ENCODE assay signal across 10 mouse cellular contexts in the genomic region with DNA sequence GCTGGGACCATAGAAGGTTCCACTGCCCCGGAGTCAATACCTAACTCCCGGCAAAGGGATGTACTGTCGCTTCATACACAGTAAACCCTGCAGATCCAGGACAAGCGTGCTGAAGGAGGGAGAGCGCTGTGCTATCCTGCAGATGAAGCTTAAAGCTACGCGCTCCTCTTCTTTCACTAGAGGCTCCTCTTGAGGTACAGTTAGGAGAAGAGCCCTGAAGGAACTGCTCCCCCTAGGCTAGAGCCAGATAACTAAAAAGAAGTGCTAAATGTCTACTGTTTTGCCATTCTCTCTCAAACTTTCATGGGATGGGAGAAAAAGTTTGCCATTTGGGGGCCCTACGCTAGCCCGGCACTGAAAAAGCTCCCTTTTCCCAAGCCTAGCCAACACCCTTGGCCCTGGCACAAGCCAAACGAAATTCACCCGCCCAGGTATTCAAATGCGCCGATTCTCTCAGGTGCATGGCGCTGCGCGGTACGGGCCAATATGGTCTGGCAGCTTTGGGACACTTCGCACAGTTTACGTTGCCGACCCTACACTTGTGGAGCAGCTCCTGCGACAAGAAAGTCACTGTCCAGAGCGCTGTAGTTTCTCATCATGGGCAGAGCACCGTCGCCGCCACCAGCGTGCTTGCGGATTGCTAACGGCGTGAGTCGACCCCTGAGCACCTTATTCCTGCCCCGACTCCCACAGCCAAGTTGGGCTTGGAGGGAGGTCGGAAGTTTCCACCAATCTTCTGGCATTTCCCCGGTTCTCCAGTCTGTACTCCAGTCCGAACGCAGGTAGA. TPM values are rescaled to one million over a fixed set of nuclear protein-coding genes. Genes with fewer than 3 reads are reported as not detected.
DNase-seq lines count a peak whose midpoint lies in the region; ATAC-seq and TF ChIP-seq lines count a peak whose summit lies in the region.
"Had no signal": no experiment of that assay in that cellular context is flagged by ENCODE, and none has a peak within 500 bp of the region (broad histone marks: within the 10 kb centered on the region; RNA-seq: fewer than 3 reads in every experiment).

No protein-coding gene starts in this region.

- H3K4me3 ChIP-seq in heart, embryonic 14.5 days (ENCODE audit: control insufficient read depth in 1 of 2, insufficient read depth in 1 of 2, low read depth in 1 of 2, low read length in 2 of 2) = peak overlapping the region in 1 of 2 experiments; percentile 12; a peak in 2 of 4 replicates
- H3K4me3 ChIP-seq in CH12.LX (replicated peaks in 1 of 3; ENCODE audit: low read depth in 2 of 3, low read length in 2 of 3, poor library complexity in 1 of 3) = no peak overlapping the region
- H3K4me3 ChIP-seq in embryonic facial prominence, embryonic 13.5 days = peak overlapping the region; percentile 16
- peak overlapping the region; percentile 20 for H3K4me3 ChIP-seq in limb, embryonic 13.5 days

- in situ Hi-C loops in CH12.LX (cut with MboI; ENCODE audit: low pct_ligation_motif_present, low pct_unique_long_range_greater_than_20kb, low sequenced_read_pairs) = no loop called here

- no peak for DNase-seq in heart, postnatal 25 days (ENCODE audit: low spot score)
- no peak for DNase-seq in CH12.LX (ENCODE audit: extremely low read depth)
- no peak for DNase-seq in adrenal gland, postnatal 14 days
- no peak for DNase-seq in gastrocnemius, adult 18-20 months (ENCODE audit: low spot score)
- DNase-seq: cerebellum, adult 8-10 months; heart, postnatal 36 days had no signal

- TF ChIP-seq RAD21 in CH12.LX (IDR thresholded peaks at IDR 0.05; ENCODE audit: low read depth, low read length) = no peak

- H3K36me3 ChIP-seq in heart, embryonic 14.5 days (ENCODE audit: control insufficient read depth, insufficient read depth, low read length) = peaks cover 17% of the 10 kb centered on the region
- H3K36me3 ChIP-seq in CH12.LX (replicated peaks in 1 of 2; ENCODE audit: control insufficient read depth in 1 of 2, insufficient read depth in 1 of 2, low read length in 1 of 2) = peaks cover 13 to 45% of the 10 kb centered on the region in 2 experiments
- H3K36me3 ChIP-seq in embryonic facial prominence, embryonic 13.5 days = peaks cover 28% of the 10 kb centered on the region
- peaks cover 31% of the 10 kb centered on the region for H3K36me3 ChIP-seq in limb, embryonic 13.5 days

- 6% methylated on average over 35 of the region's 35 CpGs for WGBS in heart, embryonic 14.5 days
- 4% methylated on average over 35 of the region's 35 CpGs for WGBS in embryonic facial prominence, embryonic 13.5 days
- WGBS in limb, embryonic 13.5 days = 4% methylated on average over 35 of the region's 35 CpGs

- H3K27me3 ChIP-seq in heart, embryonic 14.5 days (ENCODE audit: control insufficient read depth, insufficient read depth, low read length) = peaks cover 60% of the 10 kb centered on the region
- no peaks in the 10 kb centered on the region for H3K27me3 ChIP-seq in CH12.LX (replicated peaks)
- peaks cover 61% of the 10 kb centered on the region for H3K27me3 ChIP-seq in embryonic facial prominence, embryonic 13.5 days
- H3K27me3 ChIP-seq in limb, embryonic 13.5 days = peaks cover 68% of the 10 kb centered on the region

- intact Hi-C loops in heart, postnatal 25 days (cut with DNase I) = no loop called here

- no peak for ATAC-seq in heart, embryonic 14.5 days (ENCODE audit: insufficient number of reproducible peaks, insufficient read depth, low FRiP score, low read depth)
- no peak for ATAC-seq in embryonic facial prominence, embryonic 13.5 days (ENCODE audit: insufficient number of reproducible peaks, insufficient read depth, low FRiP score, low TSS enrichment, low read depth)
- no peak for ATAC-seq in limb, embryonic 13.5 days (ENCODE audit: low FRiP score, low read depth)
- no peak for ATAC-seq in inflammation-experienced regulatory T-cells, adult 6 months

- TF ChIP-seq EP300 in CH12.LX (IDR thresholded peaks at IDR 0.05; ENCODE audit: low read length) = no peak

- no peak for TF ChIP-seq POLR2A in CH12.LX (IDR thresholded peaks at IDR 0.05; ENCODE audit: low read depth, low read length)

- H3K4me1 ChIP-seq in heart, embryonic 14.5 days (ENCODE audit: control insufficient read depth in 2 of 2, insufficient read depth in 2 of 2, low read length in 2 of 2) = peaks cover 6 to 8% of the 10 kb centered on the region in 2 experiments; a peak in 3 of 4 replicates
- peaks cover 0 to 10% of the 10 kb centered on the region in 2 experiments; a peak in 2 of 4 replicates for H3K4me1 ChIP-seq in CH12.LX (ENCODE audit: control insufficient read depth in 1 of 2, insufficient read depth in 2 of 2)
- H3K4me1 ChIP-seq in embryonic facial prominence, embryonic 13.5 days = peaks cover 11% of the 10 kb centered on the region; the same call in 1 of the 2 replicates
- H3K4me1 ChIP-seq in limb, embryonic 13.5 days = peaks cover 28% of the 10 kb centered on the region

- dilution Hi-C loops in CH12.LX (cut with MboI; ENCODE audit: extremely low pct_ligation_motif_present, extremely low pct_unique_long_range_greater_than_20kb, low sequenced_read_pairs) = no loop called here

- H3K27ac ChIP-seq in heart, embryonic 14.5 days (replicated peaks in 1 of 2; ENCODE audit: control insufficient read depth in 1 of 2, insufficient read depth in 1 of 2, low read depth in 2 of 2, low read length in 2 of 2) = no peak overlapping the region
- H3K27ac ChIP-seq in CH12.LX (ENCODE audit: insufficient read depth, low read depth) = no peak overlapping the region
- no peak overlapping the region for H3K27ac ChIP-seq in embryonic facial prominence, embryonic 13.5 days
- no peak overlapping the region for H3K27ac ChIP-seq in limb, embryonic 13.5 days

- no peaks in the 10 kb centered on the region for H3K9me3 ChIP-seq in heart, embryonic 14.5 days (ENCODE audit: control insufficient read depth, low read length)
- no peaks in the 10 kb centered on the region for H3K9me3 ChIP-seq in CH12.LX (replicated peaks; ENCODE audit: low read length)
- no peaks in the 10 kb centered on the region for H3K9me3 ChIP-seq in embryonic facial prominence, embryonic 13.5 days
- no peaks in the 10 kb centered on the region for H3K9me3 ChIP-seq in limb, embryonic 13.5 days

- peak overlapping the region; percentile 47 for H3K4me2 ChIP-seq in heart, embryonic 14.5 days (ENCODE audit: low read length)
- no peak overlapping the region for H3K4me2 ChIP-seq in CH12.LX (ENCODE audit: insufficient read depth, low read depth, poor library complexity, severe bottlenecking)
- H3K4me2 ChIP-seq in embryonic facial prominence, embryonic 13.5 days = peak overlapping the region; percentile 35
- peak overlapping the region; percentile 47 for H3K4me2 ChIP-seq in limb, embryonic 13.5 days (replicated peaks)

- no peak overlapping the region for H3K9ac ChIP-seq in heart, embryonic 14.5 days (ENCODE audit: low read length)
- H3K9ac ChIP-seq in CH12.LX (ENCODE audit: insufficient read depth, low read depth) = no peak overlapping the region
- peak overlapping the region; percentile 11; the same call in 1 of the 2 replicates for H3K9ac ChIP-seq in embryonic facial prominence, embryonic 13.5 days
- peak overlapping the region; percentile 19; the same call in 1 of the 2 replicates for H3K9ac ChIP-seq in limb, embryonic 13.5 days

- no peak for TF ChIP-seq CTCF in CH12.LX (conservative IDR thresholded peaks at IDR 0.05 in 1 of 2, IDR thresholded peaks at IDR 0.05 in 1 of 2; ENCODE audit: low read depth in 2 of 2, low read length in 2 of 2)

- H3K79me2 ChIP-seq in CH12.LX (replicated peaks; ENCODE audit: control insufficient read depth, extremely low read depth, insufficient read depth, poor library complexity, severe bottlenecking) = no peaks in the 10 kb centered on the region

RNA-seq across cellular contexts. Expression of gene Cyp27b1, which starts 0.8 kb away (rescaled TPM):
- not detected in 2 replicates for polyA plus RNA-seq in heart, embryonic 14.5 days (2014; fragmentation: Nextera tagmentation; extraction: Ambion mirVana)
- under 1 TPM in 1 of 2 experiments, not detected in 1; 0.14 TPM for total RNA-seq in heart, postnatal 25 days (2021)
- 0.34 and 0.42 TPM in 2 replicates for total RNA-seq in CH12.LX (2012; rRNA removed)
- total RNA-seq in CH12.LX (2014; rRNA removed) = 0.32 TPM in 2 replicates
- 0.89 and 1.4 TPM in 2 replicates for polyA plus RNA-seq in CH12.LX (2012; ENCODE audit: insufficient read length, low read depth)
- 0.08 and 0.11 TPM in 2 replicates for polyA plus RNA-seq in embryonic facial prominence, embryonic 13.5 days (2015; fragmentation: Nextera tagmentation; extraction: Ambion mirVana)
- polyA plus RNA-seq in limb, embryonic 13.5 days (2015; fragmentation: Nextera tagmentation; extraction: Ambion mirVana) = 0.10 and 0.15 TPM in 2 replicates
- 0.26 and 0.41 TPM in 2 replicates for total RNA-seq in adrenal gland, postnatal 14 days (2021)
- under 1 TPM in 1 of 2 experiments, not detected in 1; 0.19 TPM for total RNA-seq in gastrocnemius, adult 18-20 months (2021)
- not detected for polyA plus RNA-seq in inflammation-experienced regulatory T-cells, adult 6 months (2017; shearing (Covaris generic))

RNA-seq across cellular contexts. Expression of gene Eef1akmt3, which starts 7.5 kb away (rescaled TPM):
- 0.16 and 0.30 TPM in 2 replicates for polyA plus RNA-seq in heart, embryonic 14.5 days (2014; fragmentation: Nextera tagmentation; extraction: Ambion mirVana)
- total RNA-seq in heart, postnatal 25 days (2021) = under 1 TPM in 1 of 2 experiments, not detected in 1; 0.11 TPM
- 0.76 and 0.98 TPM in 2 replicates for total RNA-seq in CH12.LX (2012; rRNA removed)
- 0.62 and 0.78 TPM in 2 replicates for total RNA-seq in CH12.LX (2014; rRNA removed)
- 1.1 and 1.2 TPM in 2 replicates for polyA plus RNA-seq in CH12.LX (2012; ENCODE audit: insufficient read length, low read depth)
- 0.62 and 0.81 TPM in 2 replicates for polyA plus RNA-seq in embryonic facial prominence, embryonic 13.5 days (2015; fragmentation: Nextera tagmentation; extraction: Ambion mirVana)
- polyA plus RNA-seq in limb, embryonic 13.5 days (2015; fragmentation: Nextera tagmentation; extraction: Ambion mirVana) = 1.0 and 1.1 TPM in 2 replicates
- total RNA-seq in adrenal gland, postnatal 14 days (2021) = 0.15 and 0.23 TPM in 2 replicates
- total RNA-seq in gastrocnemius, adult 18-20 months (2021) = under 1 TPM in 1 of 2 experiments, not detected in 1; 0.09 TPM
- polyA plus RNA-seq in inflammation-experienced regulatory T-cells, adult 6 months (2017; shearing (Covaris generic)) = under 1 TPM in 1 of 3 experiments, not detected in 2; 0.46 TPM
- total RNA-seq: heart, postnatal 36 days had no signal

RNA-seq across cellular contexts. Expression of gene Mettl1, which starts 7.6 kb away (rescaled TPM):
- polyA plus RNA-seq in heart, embryonic 14.5 days (2014; fragmentation: Nextera tagmentation; extraction: Ambion mirVana) = 36.3 and 37.1 TPM in 2 replicates
- total RNA-seq in heart, postnatal 25 days (2021) = 1 to 10 TPM; 6.1 to 6.9 TPM
- 28.4 and 32.7 TPM in 2 replicates for total RNA-seq in CH12.LX (2012; rRNA removed)
- 19.6 and 21.6 TPM in 2 replicates for total RNA-seq in CH12.LX (2014; rRNA removed)
- 44.0 and 49.4 TPM in 2 replicates for polyA plus RNA-seq in CH12.LX (2012; ENCODE audit: insufficient read length, low read depth)
- polyA plus RNA-seq in embryonic facial prominence, embryonic 13.5 days (2015; fragmentation: Nextera tagmentation; extraction: Ambion mirVana) = 55.2 and 61.2 TPM in 2 replicates
- polyA plus RNA-seq in limb, embryonic 13.5 days (2015; fragmentation: Nextera tagmentation; extraction: Ambion mirVana) = 65.5 and 66.9 TPM in 2 replicates
- 12.4 and 18.1 TPM in 2 replicates for total RNA-seq in adrenal gland, postnatal 14 days (2021)
- 1 to 10 TPM; 8.6 to 9.1 TPM for total RNA-seq in gastrocnemius, adult 18-20 months (2021)
- 10 to 100 TPM; 10.8 to 37.6 (median 28.4) TPM for polyA plus RNA-seq in inflammation-experienced regulatory T-cells, adult 6 months (2017; shearing (Covaris generic))

RNA-seq across cellular contexts. Expression of gene March9, which starts 11.2 kb away (rescaled TPM):
- polyA plus RNA-seq in heart, embryonic 14.5 days (2014; fragmentation: Nextera tagmentation; extraction: Ambion mirVana) = 0.16 and 0.39 TPM in 2 replicates
- total RNA-seq in heart, postnatal 25 days (2021) = 1 to 10 TPM; 2.3 to 2.5 TPM
- total RNA-seq in CH12.LX (2012; rRNA removed) (3.4 and 3.6 TPM in 2 replicates), CH12.LX (2014; rRNA removed) (0.58 and 0.68 TPM in 2 replicates)
- polyA plus RNA-seq in CH12.LX (2012; ENCODE audit: insufficient read length, low read depth) = 0.97 and 1.0 TPM in 2 replicates
- 1.5 and 1.6 TPM in 2 replicates for polyA plus RNA-seq in embryonic facial prominence, embryonic 13.5 days (2015; fragmentation: Nextera tagmentation; extraction: Ambion mirVana)
- polyA plus RNA-seq in limb, embryonic 13.5 days (2015; fragmentation: Nextera tagmentation; extraction: Ambion mirVana) = 1.5 and 1.8 TPM in 2 replicates
- total RNA-seq in adrenal gland, postnatal 14 days (2021) = 6.2 and 8.0 TPM in 2 replicates
- total RNA-seq in gastrocnemius, adult 18-20 months (2021) = 1 to 10 TPM in 1 of 2 experiments, under 1 TPM in 1; 0.39 to 1.0 TPM
- polyA plus RNA-seq in inflammation-experienced regulatory T-cells, adult 6 months (2017; shearing (Covaris generic)) = under 1 TPM; 0.35 to 0.84 (median 0.72) TPM

RNA-seq across cellular contexts. Expression of gene Cdk4, which starts 14.5 kb away (rescaled TPM):
- 929 and 946 TPM in 2 replicates for polyA plus RNA-seq in heart, embryonic 14.5 days (2014; fragmentation: Nextera tagmentation; extraction: Ambion mirVana)
- total RNA-seq in heart, postnatal 25 days (2021) = 10 to 100 TPM; 76.1 to 83.3 TPM
- total RNA-seq in CH12.LX (2012; rRNA removed) (257 and 304 TPM in 2 replicates), CH12.LX (2014; rRNA removed) (799 and 864 TPM in 2 replicates)
- polyA plus RNA-seq in CH12.LX (2012; ENCODE audit: insufficient read length, low read depth) = 839 and 921 TPM in 2 replicates
- 1,992 and 2,100 TPM in 2 replicates for polyA plus RNA-seq in embryonic facial prominence, embryonic 13.5 days (2015; fragmentation: Nextera tagmentation; extraction: Ambion mirVana)
- 2,027 and 2,061 TPM in 2 replicates for polyA plus RNA-seq in limb, embryonic 13.5 days (2015; fragmentation: Nextera tagmentation; extraction: Ambion mirVana)
- total RNA-seq in adrenal gland, postnatal 14 days (2021) = 242 and 253 TPM in 2 replicates
- total RNA-seq in gastrocnemius, adult 18-20 months (2021) = 10 to 100 TPM; 42.2 to 45.6 TPM
- polyA plus RNA-seq in inflammation-experienced regulatory T-cells, adult 6 months (2017; shearing (Covaris generic)) = 100 to 1,000 TPM; 284 to 347 (median 295) TPM

Comparison
In these comparisons a context has a peak if more than half of its experiments do, and no peak if none do; other contexts are left out.
1. H3K4me3 ChIP-seq: peak in embryonic facial prominence, embryonic 13.5 days (single experiment) and limb, embryonic 13.5 days (single experiment); none in CH12.LX (0 of 3).
2. H3K9ac ChIP-seq: peak in embryonic facial prominence, embryonic 13.5 days (single experiment) and limb, embryonic 13.5 days (single experiment); none in heart, embryonic 14.5 days (single experiment) and CH12.LX (single experiment).